Mouse (Mus musculus): ENCODE results near the gene Gm10663. TPM values are rescaled to one million over a fixed set of nuclear protein-coding genes. Genes with fewer than 3 reads are reported as not detected.

The Gm10663 gene
- polyA plus RNA-seq (2015; fragmentation: Nextera tagmentation; extraction: Ambion mirVana): not detected in 2 replicates

- Histone ChIP-seq H3K4me2 (no peak within 1 kb of the TSS), H3K9me3 (no peaks in the 10 kb centered on the region), H3K4me3 (no peak within 1 kb of the TSS), H3K4me1 (replicated peaks) (no peaks in the 10 kb centered on the region), H3K27me3 (no peaks in the 10 kb centered on the region), H3K27ac (no peak within 1 kb of the TSS), H3K9ac (no peak within 1 kb of the TSS), H3K36me3 (no peaks in the 10 kb centered on the region)
- WGBS: 93% methylated on average over 2 of the region's 2 CpGs
- no peak for ATAC-seq (ENCODE audit: low FRiP score)
These were observed at the start of gene Gm10663 for GRCm38 (mm10) chr8:65074733-65075132. Gene Gm10663, plus strand, starts transcription at chr8:65075033.

GRCm38 (mm10) chr8:65028959-65029686, 45.7 kb upstream of the Gm10663 start:
- no peaks in the 10 kb centered on the region for H3K9me3 ChIP-seq
- no peak overlapping the region for H3K9ac ChIP-seq
- no peak overlapping the region for H3K4me3 ChIP-seq
- no peak for ATAC-seq (ENCODE audit: low FRiP score)
- H3K4me2 ChIP-seq: no peak overlapping the region
- H3K4me1 ChIP-seq (replicated peaks): no peaks in the 10 kb centered on the region
- H3K36me3 ChIP-seq: no peaks in the 10 kb centered on the region
- no peaks in the 10 kb centered on the region for H3K27me3 ChIP-seq
- 89% methylated on average over 12 of the region's 12 CpGs for WGBS
- H3K27ac ChIP-seq: no peak overlapping the region

GRCm38 (mm10) chr8:65029776-65030175, 45.1 kb upstream of the Gm10663 start:
- Histone ChIP-seq H3K4me2 (no peak overlapping the region), H3K27ac (no peak overlapping the region), H3K9ac (no peak overlapping the region), H3K4me3 (no peak overlapping the region), H3K36me3 (no peaks in the 10 kb centered on the region), H3K27me3 (no peaks in the 10 kb centered on the region), H3K9me3 (no peaks in the 10 kb centered on the region), H3K4me1 (replicated peaks) (0 out of 2 replicates have a peak, but pooled peaks cover 4% of the 10 kb centered on the region)
- 93% methylated on average over 4 of the region's 4 CpGs for WGBS
- ATAC-seq (ENCODE audit: low FRiP score): no peak

GRCm38 (mm10) chr8:65030735-65031485, 43.9 kb upstream of the Gm10663 start:
- H3K4me1 ChIP-seq (replicated peaks): peaks cover 9% of the 10 kb centered on the region
- H3K4me2 ChIP-seq: no peak overlapping the region
- 85% methylated on average over 4 of the region's 4 CpGs for WGBS
- no peak overlapping the region for H3K27ac ChIP-seq
- no peak overlapping the region for H3K4me3 ChIP-seq
- H3K9ac ChIP-seq: no peak overlapping the region
- H3K36me3 ChIP-seq: no peaks in the 10 kb centered on the region
- H3K27me3 ChIP-seq: no peaks in the 10 kb centered on the region
- H3K9me3 ChIP-seq: no peaks in the 10 kb centered on the region
- no peak for ATAC-seq (ENCODE audit: low FRiP score)

- WGBS: 93% methylated on average over 1 of the region's 1 CpGs
- no peak overlapping the region for H3K27ac ChIP-seq
- no peak overlapping the region for H3K4me3 ChIP-seq
- no peak for ATAC-seq (ENCODE audit: low FRiP score)
- no peaks in the 10 kb centered on the region for H3K27me3 ChIP-seq
- no peaks in the 10 kb centered on the region for H3K36me3 ChIP-seq
- H3K4me1 ChIP-seq (replicated peaks): peaks cover 12% of the 10 kb centered on the region
- H3K9ac ChIP-seq: no peak overlapping the region
- no peak overlapping the region for H3K4me2 ChIP-seq
- H3K9me3 ChIP-seq: no peaks in the 10 kb centered on the region
These were observed 42.7 kb upstream of the Gm10663 start for GRCm38 (mm10) chr8:65032107-65032506.

- WGBS: 86% methylated on average over 13 of the region's 13 CpGs
- Histone ChIP-seq H3K4me2 (no peak overlapping the region), H3K9me3 (no peaks in the 10 kb centered on the region), H3K4me1 (replicated peaks) (peaks cover 16% of the 10 kb centered on the region), H3K27me3 (no peaks in the 10 kb centered on the region), H3K9ac (no peak overlapping the region), H3K4me3 (no peak overlapping the region), H3K27ac (no peak overlapping the region), H3K36me3 (no peaks in the 10 kb centered on the region)
- no peak for ATAC-seq (ENCODE audit: low FRiP score)
These were observed 41.8 kb upstream of the Gm10663 start for GRCm38 (mm10) chr8:65033056-65033455.

- no peak for ATAC-seq (ENCODE audit: low FRiP score)
- no peaks in the 10 kb centered on the region for H3K9me3 ChIP-seq
- H3K27ac ChIP-seq: no peak overlapping the region
- no peak overlapping the region for H3K9ac ChIP-seq
- H3K4me3 ChIP-seq: no peak overlapping the region
- H3K27me3 ChIP-seq: no peaks in the 10 kb centered on the region
- peaks cover 16% of the 10 kb centered on the region for H3K4me1 ChIP-seq (replicated peaks)
- WGBS: 35% methylated on average over 2 of the region's 2 CpGs
- no peak overlapping the region for H3K4me2 ChIP-seq
- no peaks in the 10 kb centered on the region for H3K36me3 ChIP-seq
These were observed 40.7 kb upstream of the Gm10663 start for GRCm38 (mm10) chr8:65034136-65034535.

- Histone ChIP-seq H3K4me1 (replicated peaks) (peaks cover 16% of the 10 kb centered on the region), H3K27me3 (no peaks in the 10 kb centered on the region), H3K9me3 (no peaks in the 10 kb centered on the region), H3K4me2 (peak within 1 kb of the TSS; percentile 61), H3K27ac (no peak within 1 kb of the TSS), H3K4me3 (peak within 1 kb of the TSS; percentile 36), H3K9ac (peak within 1 kb of the TSS; percentile 53; the same call in 1 of the 2 replicates), H3K36me3 (no peaks in the 10 kb centered on the region)
- ATAC-seq (ENCODE audit: low FRiP score): peak; percentile 78
- under 1% methylated on average over 8 of the region's 8 CpGs for WGBS
These were observed 37.7 kb upstream of the Gm10663 start, which contains the start of gene Apela for GRCm38 (mm10) chr8:65037117-65037533. Gene Apela, minus strand, starts transcription at chr8:65037336.

GRCm38 (mm10) chr8:65046565-65046964, 28.3 kb upstream of the Gm10663 start:
- no peak overlapping the region for H3K4me2 ChIP-seq
- no peak for ATAC-seq (ENCODE audit: low FRiP score)
- 35% methylated on average over 5 of the region's 5 CpGs for WGBS

GRCm38 (mm10) chr8:65047193-65047592, 27.6 kb upstream of the Gm10663 start:
- no peak for ATAC-seq (ENCODE audit: low FRiP score)
- Histone ChIP-seq H3K4me3 (no peak overlapping the region), H3K27ac (no peak overlapping the region), H3K4me1 (replicated peaks) (no peaks in the 10 kb centered on the region; the same call in 1 of the 2 replicates), H3K36me3 (no peaks in the 10 kb centered on the region), H3K27me3 (no peaks in the 10 kb centered on the region), H3K4me2 (no peak overlapping the region), H3K9ac (no peak overlapping the region), H3K9me3 (no peaks in the 10 kb centered on the region)
- WGBS: 95% methylated on average over 4 of the region's 4 CpGs

More at GRCm38 (mm10) chr8:65046565-65046964, 28.3 kb upstream of the Gm10663 start:
- Histone ChIP-seq H3K36me3 (no peaks in the 10 kb centered on the region), H3K27ac (no peak overlapping the region), H3K4me1 (replicated peaks) (no peaks in the 10 kb centered on the region; the same call in 1 of the 2 replicates), H3K4me3 (no peak overlapping the region), H3K9me3 (no peaks in the 10 kb centered on the region), H3K27me3 (no peaks in the 10 kb centered on the region), H3K9ac (no peak overlapping the region)

GRCm38 (mm10) chr8:65047801-65048200, 27.0 kb upstream of the Gm10663 start:
- Histone ChIP-seq H3K4me3 (no peak overlapping the region), H3K36me3 (no peaks in the 10 kb centered on the region), H3K27ac (no peak overlapping the region), H3K27me3 (no peaks in the 10 kb centered on the region), H3K9me3 (no peaks in the 10 kb centered on the region), H3K4me1 (replicated peaks) (no peaks in the 10 kb centered on the region; the same call in 1 of the 2 replicates), H3K9ac (no peak overlapping the region), H3K4me2 (no peak overlapping the region)
- WGBS: 84% methylated on average over 4 of the region's 4 CpGs
- no peak for ATAC-seq (ENCODE audit: low FRiP score)

- no peaks in the 10 kb centered on the region for H3K4me1 ChIP-seq (replicated peaks)
- no peak overlapping the region for H3K27ac ChIP-seq
- H3K36me3 ChIP-seq: no peaks in the 10 kb centered on the region
- no peaks in the 10 kb centered on the region for H3K27me3 ChIP-seq
- ATAC-seq (ENCODE audit: low FRiP score): no peak
- WGBS: 85% methylated on average over 3 of the region's 3 CpGs
- no peak overlapping the region for H3K4me2 ChIP-seq
- no peak overlapping the region for H3K4me3 ChIP-seq
- H3K9ac ChIP-seq: no peak overlapping the region
- H3K9me3 ChIP-seq: no peaks in the 10 kb centered on the region
These were observed 21.3 kb upstream of the Gm10663 start for GRCm38 (mm10) chr8:65053554-65053953.

Data from hindbrain, embryonic 13.5 days (tissue).